Mouse (Mus musculus) hindbrain, embryonic 16.5 days (tissue): ENCODE measurements around the gene Rasl11b. TPM values are rescaled to one million over a fixed set of nuclear protein-coding genes. Genes with fewer than 3 reads are reported as not detected.

ENCODE experiments used
- ATAC-seq: fragments of 200-750 bp; cut with Nextera tagmentation; 2 replicates; pipeline ENCODE4 v1.8.0; 2017; ENCODE audit warnings: moderate TSS enrichment, moderate library complexity
- H3K27ac ChIP-seq: fragments of 300-500 bp; sonication (generic); 2 replicates; pipeline ENCODE4 v1.5.1; 2014; ENCODE audit warnings: low read depth, mild to moderate bottlenecking, control low read depth, low read length, moderate library complexity
- H3K27me3 ChIP-seq: fragments of 300-500 bp; sonication (generic); replicated peaks from 2 replicates; pipeline ENCODE4 v1.6.1; 2014; ENCODE audit warnings: low read length; ENCODE audit not compliant: control insufficient read depth, insufficient read depth
- H3K36me3 ChIP-seq: fragments of 300-500 bp; sonication (generic); 2 replicates; pipeline ENCODE4 v1.6.1; 2014; ENCODE audit warnings: mild to moderate bottlenecking, low read length, moderate library complexity, mixed read lengths; ENCODE audit not compliant: control insufficient read depth, insufficient read depth
- H3K4me1 ChIP-seq: fragments of 300-500 bp; sonication (generic); 2 replicates; pipeline ENCODE4 v1.6.1; 2014; ENCODE audit warnings: low read depth, low read length; ENCODE audit not compliant: control insufficient read depth, insufficient read depth
- H3K4me2 ChIP-seq: fragments of 300-500 bp; sonication (generic); 2 replicates; pipeline ENCODE4 v1.6.1; 2014; ENCODE audit warnings: mild to moderate bottlenecking, low read length, control low read depth, moderate library complexity
- H3K4me3 ChIP-seq: fragments of 300-500 bp; sonication (generic); 2 replicates; pipeline ENCODE4 v1.5.1; 2014; ENCODE audit warnings: mild to moderate bottlenecking, low read length, control low read depth, moderate library complexity
- H3K9ac ChIP-seq: fragments of 300-500 bp; sonication (generic); 2 replicates; pipeline ENCODE4 v1.6.1; 2014; ENCODE audit warnings: low read depth, mild to moderate bottlenecking, control low read depth, low read length, moderate library complexity
- H3K9me3 ChIP-seq: fragments of 300-500 bp; sonication (generic); 2 replicates; pipeline ENCODE4 v1.6.1; 2014; ENCODE audit warnings: mild to moderate bottlenecking, low read length, moderate library complexity; ENCODE audit not compliant: control insufficient read depth
- WGBS: fragments of 180-500 bp; shearing (Covaris S2); extraction: QIAGEN DNeasy Blood & Tissue Kit; methylation state at CpG from one replicate; pipeline ENCODE4 v1.1.7; 2014; 5-methylcytosine and 5-hydroxymethylcytosine counted together
- polyA plus RNA-seq: library from polyadenylated mRNA; unstranded; fragments of >200 nt; fragmentation: Nextera tagmentation; extraction: Ambion mirVana; gene quantifications from 2 replicates; pipeline ENCODE4 v1.2.1, GENCODE M21; 2015

The Rasl11b gene
- polyA plus RNA-seq, 1 experiment from 2014 or later, result 20.7 TPM

DNA sequence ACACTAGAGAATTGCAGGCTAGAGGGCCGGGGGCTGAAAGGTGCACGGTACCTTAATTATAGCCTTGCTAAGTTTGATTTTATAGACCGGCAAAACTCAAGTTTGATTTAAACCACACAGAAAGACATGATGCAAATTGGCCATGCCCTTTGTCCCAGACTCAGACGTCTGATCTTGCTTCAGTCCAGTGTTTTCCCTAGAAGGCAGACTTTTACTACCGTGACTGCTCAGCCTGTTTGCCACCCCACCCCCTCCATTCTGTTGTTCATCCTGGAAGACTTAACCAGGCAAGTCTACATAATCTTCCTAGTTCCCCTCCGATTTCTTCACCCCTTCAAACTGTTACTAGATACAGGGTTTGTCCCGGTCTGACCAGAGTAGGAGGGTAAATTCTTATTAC lies 1.5 kb upstream of the Rasl11b start:
- no peak for ATAC-seq
- no peaks in the 10 kb centered on the region for H3K27me3 ChIP-seq
- no peak overlapping the region for H3K4me2 ChIP-seq
- H3K27ac ChIP-seq, result no peak overlapping the region
- H3K9me3 ChIP-seq, result no peaks in the 10 kb centered on the region
- H3K9ac ChIP-seq, result no peak overlapping the region
- 45% methylated on average over 7 of the region's 7 CpGs for WGBS
- no peak overlapping the region for H3K4me3 ChIP-seq
- no peaks in the 10 kb centered on the region for H3K36me3 ChIP-seq
- H3K4me1 ChIP-seq, result peaks cover 23% of the 10 kb centered on the region

DNA sequence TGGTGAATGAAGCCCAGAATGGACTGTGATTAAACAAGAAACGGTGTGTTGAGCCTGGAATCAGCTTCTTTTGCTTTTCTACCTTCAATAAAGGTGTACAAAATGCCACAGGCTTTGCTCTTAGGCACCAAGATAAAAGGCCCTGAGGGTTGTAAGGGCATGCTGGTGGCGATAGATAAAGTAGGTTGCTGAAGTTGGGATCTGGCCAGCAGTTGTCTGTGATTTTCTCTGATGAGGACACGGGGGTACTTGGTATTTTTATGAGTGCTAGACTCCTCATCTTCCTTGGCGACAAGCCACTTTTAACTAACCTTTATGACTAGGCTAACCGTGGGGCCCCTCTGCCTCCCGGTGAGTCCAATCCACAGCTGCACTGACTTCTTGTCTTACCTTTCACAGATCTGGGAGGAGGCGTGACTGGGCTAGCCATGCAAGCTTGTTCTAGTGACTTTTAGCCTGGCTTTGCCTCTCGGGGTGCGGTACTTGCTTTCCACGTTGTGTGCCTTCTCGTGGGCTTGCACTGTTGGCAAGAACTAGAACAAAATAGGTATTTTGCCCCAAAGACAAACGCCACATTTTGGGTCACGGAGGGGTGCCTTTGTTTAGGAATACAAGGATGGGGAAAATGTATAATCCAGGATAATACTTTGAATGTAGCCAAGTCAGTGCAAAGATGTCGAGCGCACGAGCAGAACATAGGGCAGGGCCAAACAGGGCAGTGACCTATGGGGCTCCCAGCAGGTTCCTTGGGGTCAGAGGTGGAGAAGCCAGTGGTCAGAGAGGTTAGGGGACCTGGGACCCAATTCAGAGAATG lies 852 bp upstream of the Rasl11b start:
- no peaks in the 10 kb centered on the region for H3K36me3 ChIP-seq
- H3K27me3 ChIP-seq, result no peaks in the 10 kb centered on the region
- ATAC-seq, result no peak; the same call in 1 of the 2 replicates
- H3K4me2 ChIP-seq, result peak overlapping the region; percentile 89
- peaks cover 23% of the 10 kb centered on the region for H3K4me1 ChIP-seq
- no peaks in the 10 kb centered on the region for H3K9me3 ChIP-seq
- peak overlapping the region; percentile 81 for H3K4me3 ChIP-seq
- H3K9ac ChIP-seq, result peak overlapping the region; percentile 80
- H3K27ac ChIP-seq, result no peak overlapping the region
- WGBS, result 29% methylated on average over 16 of the region's 16 CpGs

DNA sequence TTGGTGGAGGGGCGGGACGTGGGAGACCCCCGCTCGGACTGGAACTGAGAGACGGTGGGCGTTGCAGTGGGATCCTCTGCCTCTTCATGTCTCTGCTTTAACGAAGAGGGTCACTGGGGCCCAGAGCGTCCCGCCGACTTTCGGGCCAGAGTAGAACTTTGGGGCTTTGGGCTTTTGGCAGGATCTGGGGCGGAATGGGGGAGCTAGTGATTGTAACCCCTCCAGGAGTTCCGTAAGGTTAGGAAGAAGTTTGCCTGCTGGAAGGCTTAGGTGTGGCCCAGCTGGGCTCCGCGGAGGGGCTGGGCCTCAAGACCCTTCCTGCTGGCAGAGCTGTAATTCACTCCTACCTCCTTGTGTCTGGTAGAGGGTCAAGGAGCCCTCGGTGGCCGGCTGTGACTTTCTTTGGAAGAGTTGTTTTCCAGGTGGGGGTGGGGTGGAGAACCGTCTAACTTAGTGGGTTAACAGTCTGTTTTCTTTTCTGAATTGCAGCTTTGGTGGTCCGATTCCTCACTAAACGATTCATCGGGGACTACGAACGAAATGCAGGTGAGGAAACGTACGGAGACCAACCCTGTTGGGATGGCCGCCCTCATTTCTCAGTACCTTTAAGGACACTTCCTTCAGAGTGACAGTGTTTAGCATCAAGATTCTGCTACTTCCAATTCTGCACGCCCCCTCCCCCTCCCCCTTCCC lies 674 bp downstream of the Rasl11b start:
- Histone ChIP-seq H3K27me3 (no peaks in the 10 kb centered on the region), H3K27ac (peak overlapping the region; percentile 68), H3K4me2 (peak overlapping the region; percentile 89), H3K36me3 (no peaks in the 10 kb centered on the region), H3K9me3 (no peaks in the 10 kb centered on the region), H3K4me1 (peaks cover 21% of the 10 kb centered on the region), H3K9ac (peak overlapping the region; percentile 80), H3K4me3 (peak overlapping the region; percentile 81)
- no peak for ATAC-seq
- 2% methylated on average over 27 of the region's 27 CpGs for WGBS

DNA sequence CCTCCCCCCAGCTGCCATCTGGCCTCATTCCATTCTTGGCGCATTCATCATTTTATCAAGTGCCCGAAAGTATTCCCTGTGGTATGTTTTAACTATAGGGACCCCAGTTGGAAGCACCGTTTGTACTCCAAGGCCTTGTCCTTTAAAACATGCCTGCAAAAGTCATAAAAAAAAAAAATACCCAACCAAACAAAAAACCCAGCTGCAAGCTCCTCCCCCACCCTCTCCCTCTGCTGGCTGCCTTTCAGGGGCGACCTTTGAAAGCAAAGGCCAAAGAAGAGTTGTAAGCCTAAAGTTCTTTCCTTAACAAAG lies 1.2 kb downstream of the Rasl11b start:
- no peaks in the 10 kb centered on the region for H3K36me3 ChIP-seq
- WGBS, result 3% methylated on average over 4 of the region's 4 CpGs
- H3K4me1 ChIP-seq, result peaks cover 21% of the 10 kb centered on the region
- H3K27me3 ChIP-seq, result no peaks in the 10 kb centered on the region
- H3K27ac ChIP-seq, result no peak overlapping the region; the same call in 1 of the 2 replicates
- H3K9me3 ChIP-seq, result no peaks in the 10 kb centered on the region
- peak overlapping the region; percentile 81 for H3K4me3 ChIP-seq
- no peak for ATAC-seq
- H3K4me2 ChIP-seq, result peak overlapping the region; percentile 89
- H3K9ac ChIP-seq, result no peak overlapping the region

DNA sequence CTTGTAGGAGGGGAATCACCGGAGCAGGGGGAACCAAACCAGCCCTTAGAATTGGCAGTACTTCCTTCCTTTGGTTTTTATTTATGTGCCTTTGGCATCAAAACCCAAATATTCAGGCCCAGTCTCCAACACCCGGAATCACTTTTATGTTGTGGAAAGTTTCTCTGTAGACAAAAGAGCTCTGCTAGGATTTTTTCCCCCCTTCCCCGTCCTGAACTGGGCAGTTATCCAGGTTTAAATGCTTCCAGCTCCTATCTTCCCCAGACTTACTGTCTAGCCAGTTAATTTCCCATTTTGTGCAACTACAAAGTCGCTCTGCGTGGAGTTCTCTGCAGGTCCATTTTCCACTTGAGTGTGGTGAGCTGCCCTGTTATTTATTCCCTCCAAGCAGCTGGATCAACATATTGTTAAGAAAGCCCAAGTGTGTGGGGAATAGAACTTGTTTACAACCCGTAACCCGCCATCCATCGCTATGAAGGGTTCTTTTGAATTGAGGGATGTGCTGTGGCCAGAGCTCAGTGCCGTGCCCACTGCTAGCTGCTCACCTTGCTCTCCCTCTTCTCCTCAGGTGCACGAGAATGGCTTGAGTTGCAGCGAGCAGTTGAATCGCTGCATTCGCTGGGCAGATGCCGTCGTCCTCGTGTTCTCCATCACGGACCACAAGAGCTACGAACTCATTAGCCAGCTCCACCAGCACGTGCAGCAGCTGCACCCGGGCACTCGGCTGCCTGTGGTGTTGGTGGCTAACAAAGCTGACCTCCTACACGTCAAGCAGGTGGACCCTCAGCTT lies 2.6 kb downstream of the Rasl11b start:
- 52% methylated on average over 22 of the region's 22 CpGs for WGBS
- ATAC-seq, result no peak
- peak overlapping the region; percentile 48; the same call in 1 of the 2 replicates for H3K27ac ChIP-seq
- H3K9me3 ChIP-seq, result no peaks in the 10 kb centered on the region
- H3K36me3 ChIP-seq, result no peaks in the 10 kb centered on the region
- H3K4me2 ChIP-seq, result peak overlapping the region; percentile 40
- H3K4me1 ChIP-seq, result peaks cover 21% of the 10 kb centered on the region
- no peaks in the 10 kb centered on the region for H3K27me3 ChIP-seq
- H3K4me3 ChIP-seq, result no peak overlapping the region
- no peak overlapping the region for H3K9ac ChIP-seq

DNA sequence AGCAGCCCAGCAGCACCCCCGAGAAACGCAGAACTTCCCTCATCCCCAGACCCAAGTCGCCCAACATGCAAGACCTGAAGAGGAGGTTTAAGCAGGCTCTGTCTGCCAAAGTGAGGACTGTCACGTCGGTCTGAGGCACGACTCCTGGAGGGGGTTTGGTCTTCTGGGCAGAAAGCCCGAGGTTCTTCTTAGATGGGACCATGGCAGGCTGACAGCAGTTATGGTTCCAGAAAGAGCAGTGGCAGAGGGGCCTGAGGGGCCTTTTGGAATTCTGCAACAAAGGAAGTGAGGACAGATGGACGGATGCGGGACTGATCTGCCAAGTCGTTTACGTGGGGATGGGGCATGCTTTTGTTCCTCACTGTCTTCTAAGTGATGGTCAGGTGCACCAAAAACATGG lies 3.4 kb downstream of the Rasl11b start:
- peaks cover 4% of the 10 kb centered on the region; the same call in 1 of the 2 replicates for H3K9me3 ChIP-seq
- WGBS, result 63% methylated on average over 11 of the region's 11 CpGs
- no peaks in the 10 kb centered on the region for H3K27me3 ChIP-seq
- ATAC-seq, result no peak
- no peaks in the 10 kb centered on the region for H3K36me3 ChIP-seq
- H3K27ac ChIP-seq, result no peak overlapping the region
- H3K9ac ChIP-seq, result no peak overlapping the region
- no peak overlapping the region; the same call in 1 of the 2 replicates for H3K4me2 ChIP-seq
- no peak overlapping the region for H3K4me3 ChIP-seq
- H3K4me1 ChIP-seq, result peaks cover 21% of the 10 kb centered on the region

DNA sequence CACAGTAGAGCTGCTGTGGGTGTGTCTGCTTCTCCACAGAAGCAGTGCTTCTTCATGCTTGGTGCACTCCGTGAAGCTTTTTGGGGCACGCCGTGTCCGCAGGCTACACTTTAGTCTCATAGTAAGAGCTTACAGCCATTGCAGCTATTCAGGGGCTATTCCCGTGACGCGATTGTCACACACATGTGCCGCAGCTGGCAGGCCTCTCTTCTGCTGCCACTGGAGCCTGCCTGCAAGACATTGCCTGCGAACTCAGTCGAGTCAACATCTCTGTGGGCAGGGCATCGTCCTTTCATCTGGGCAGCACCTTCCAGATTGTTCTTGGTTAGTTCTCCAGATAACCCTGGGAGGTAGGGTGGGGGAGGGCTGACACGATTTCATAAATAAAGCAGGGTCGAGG lies 4.7 kb downstream of the Rasl11b start:
- 84% methylated on average over 13 of the region's 13 CpGs for WGBS
- H3K9me3 ChIP-seq, result peaks cover 5% of the 10 kb centered on the region; the same call in 1 of the 2 replicates
- H3K9ac ChIP-seq, result no peak overlapping the region
- no peak overlapping the region for H3K4me2 ChIP-seq
- H3K4me1 ChIP-seq, result peaks cover 17% of the 10 kb centered on the region
- no peak for ATAC-seq
- no peak overlapping the region for H3K4me3 ChIP-seq
- H3K27me3 ChIP-seq, result no peaks in the 10 kb centered on the region
- H3K27ac ChIP-seq, result no peak overlapping the region
- H3K36me3 ChIP-seq, result no peaks in the 10 kb centered on the region

DNA sequence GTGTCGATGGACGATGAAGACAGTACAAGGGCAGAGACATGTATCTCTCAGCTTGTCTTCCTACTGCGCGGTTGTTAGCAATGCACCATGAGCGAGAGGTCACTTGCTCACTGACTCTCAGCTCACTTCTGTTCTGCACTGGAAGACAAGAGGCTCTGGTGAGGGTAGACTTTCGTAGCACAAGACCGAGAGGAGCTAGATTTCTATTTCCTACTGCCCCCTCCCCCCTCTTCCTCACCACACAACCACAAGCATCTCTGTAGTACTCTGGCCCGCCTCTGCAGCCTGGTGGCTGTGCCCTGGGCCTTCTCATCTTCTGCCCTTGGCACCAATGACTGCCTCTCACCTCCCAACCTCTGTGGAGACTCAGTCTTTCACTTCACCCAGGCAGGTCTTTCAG lies 5.4 kb downstream of the Rasl11b start:
- H3K27ac ChIP-seq, result no peak overlapping the region
- no peak for ATAC-seq
- no peak overlapping the region for H3K9ac ChIP-seq
- H3K4me2 ChIP-seq, result no peak overlapping the region
- 95% methylated on average over 8 of the region's 8 CpGs for WGBS
- no peak overlapping the region for H3K4me3 ChIP-seq
- peaks cover 19% of the 10 kb centered on the region for H3K4me1 ChIP-seq
- H3K27me3 ChIP-seq, result no peaks in the 10 kb centered on the region
- H3K9me3 ChIP-seq, result peaks cover 5% of the 10 kb centered on the region; the same call in 1 of the 2 replicates
- no peaks in the 10 kb centered on the region for H3K36me3 ChIP-seq
